Mouse (Mus musculus) myocyte (in vitro differentiated cells): ENCODE measurements at regions not wholly inside any gene's neighbourhood (a gene's known extent, or its start where the extent isn't known, plus 50 kb on each side); places are given as distances from the start of the nearest gene placed in this dataset.

Experiments used
- H3K27me3 ChIP-seq: one replicate; pipeline ENCODE4 v1.6.1; 2011; ENCODE audit not compliant: control insufficient read depth, insufficient read depth, insufficient read length
- H3K36me3 ChIP-seq: one replicate; pipeline ENCODE4 v1.6.1; 2011; ENCODE audit not compliant: control insufficient read depth, insufficient read depth
- H3K4me2 ChIP-seq: one replicate; pipeline ENCODE4 v1.6.1; 2011; ENCODE audit warnings: low read depth, control low read depth
- H3K4me3 ChIP-seq: one replicate; pipeline ENCODE4 v1.5.1; 2011; ENCODE audit warnings: mild to moderate bottlenecking, control low read depth, moderate library complexity
- H3K79me2 ChIP-seq: one replicate; pipeline ENCODE4 v1.6.1; 2011; ENCODE audit not compliant: control insufficient read depth, insufficient read depth
- H3ac ChIP-seq: one replicate; pipeline ENCODE4 v1.6.1; 2011; ENCODE audit not compliant: control insufficient read depth, insufficient read length
- CEBPB ChIP-seq: IDR thresholded peaks from 2 replicates; pipeline ENCODE4 v1.6.1; 2011; ENCODE audit warnings: mild to moderate bottlenecking, moderate library complexity; ENCODE audit not compliant: poor library complexity, insufficient read depth, severe bottlenecking
- E2F4 ChIP-seq: IDR thresholded peaks from one replicate; pipeline ENCODE4 v1.6.1; 2011; ENCODE audit warnings: mild to moderate bottlenecking, control low read depth, moderate library complexity; ENCODE audit not compliant: insufficient read depth
- MAX ChIP-seq: IDR thresholded peaks from one replicate; pipeline ENCODE4 v1.6.1; 2011; ENCODE audit warnings: low read depth, mild to moderate bottlenecking, control low read depth
- MYOD1 ChIP-seq, 3 experiments: IDR thresholded peaks; one replicate each; pipeline ENCODE4 v1.6.1; 2011; ENCODE audit warnings: control low read depth in 2 of 3, low read depth in 2 of 3, mild to moderate bottlenecking in 2 of 3, moderate library complexity in 1 of 3; ENCODE audit not compliant: insufficient read length in 2 of 3, control insufficient read depth in 1 of 3
- MYOG ChIP-seq, 3 experiments: IDR thresholded peaks; one replicate each; pipeline ENCODE4 v1.6.1; 2011; ENCODE audit warnings: control low read depth in 2 of 3, low read depth in 2 of 3, mild to moderate bottlenecking in 2 of 3; ENCODE audit not compliant: insufficient read length in 2 of 3, control insufficient read depth in 1 of 3, insufficient read depth in 1 of 3
- POLR2A ChIP-seq: IDR thresholded peaks from one replicate; pipeline ENCODE4 v1.6.1; 2011; ENCODE audit warnings: low read depth, mild to moderate bottlenecking, control low read depth, moderate library complexity; ENCODE audit not compliant: insufficient read length
- POLR2AphosphoS2 ChIP-seq: IDR thresholded peaks from one replicate; pipeline ENCODE4 v1.6.1; 2011; ENCODE audit warnings: low read depth, control low read depth; ENCODE audit not compliant: insufficient read length
- REST ChIP-seq: IDR thresholded peaks from one replicate; pipeline ENCODE4 v1.6.1; 2011; ENCODE audit warnings: mild to moderate bottlenecking, control low read depth, moderate library complexity; ENCODE audit not compliant: insufficient read depth, insufficient read length
- SRF ChIP-seq: IDR thresholded peaks from one replicate; pipeline ENCODE4 v1.6.1; 2011; ENCODE audit warnings: low read depth; ENCODE audit not compliant: control insufficient read depth, insufficient read length
- TCF12 ChIP-seq: IDR thresholded peaks from one replicate; pipeline ENCODE4 v1.6.1; 2011; ENCODE audit warnings: mild to moderate bottlenecking, control low read depth; ENCODE audit not compliant: poor library complexity, insufficient read depth, severe bottlenecking
- TCF3 ChIP-seq: IDR thresholded peaks from one replicate; pipeline ENCODE4 v1.6.1; 2011; ENCODE audit warnings: low read depth, control low read depth; ENCODE audit not compliant: insufficient read length
- USF1 ChIP-seq: IDR thresholded peaks from one replicate; pipeline ENCODE4 v1.6.1; 2011; ENCODE audit warnings: low read depth, mild to moderate bottlenecking, control low read depth, moderate library complexity

DNA sequence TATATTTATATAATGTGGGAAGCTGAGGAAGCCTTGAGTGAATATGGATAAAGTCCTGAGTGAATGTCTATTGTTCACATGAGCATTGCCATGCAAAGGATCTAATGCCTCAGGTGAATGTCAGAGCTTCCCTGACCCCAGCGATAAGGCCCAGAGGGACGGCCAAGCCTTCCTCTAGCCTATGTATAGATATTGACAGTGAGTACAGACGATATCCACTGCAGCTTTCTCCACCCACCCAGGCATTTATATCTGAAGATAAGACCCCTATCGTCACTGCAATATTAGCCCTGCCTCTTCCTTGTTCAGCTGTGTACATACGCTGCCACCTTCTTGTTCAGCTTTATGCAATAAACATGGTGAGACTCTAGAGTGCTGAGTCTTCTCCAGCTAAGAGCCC, 158.8 kb downstream of the Map2k4 start:
- Histone ChIP-seq H3ac (no peak overlapping the region), H3K4me3 (no peak overlapping the region), H3K27me3 (no peaks in the 10 kb centered on the region), H3K79me2 (no peaks in the 10 kb centered on the region), H3K36me3 (no peaks in the 10 kb centered on the region), H3K4me2 (no peak overlapping the region)
- TF ChIP-seq MAX (no peak), USF1 (no peak), SRF (no peak), TCF12 (no peak), POLR2AphosphoS2 (no peak), REST (no peak), E2F4 (no peak), CEBPB (no peak), POLR2A (no peak), MYOG (IDR thresholded peaks at IDR 0.05; ENCODE audit: control insufficient read depth in 1 of 3, insufficient read depth in 1 of 3, insufficient read length in 2 of 3, low read depth in 2 of 3) (no peak), MYOD1 (IDR thresholded peaks at IDR 0.05; ENCODE audit: control insufficient read depth in 1 of 3, insufficient read length in 2 of 3, low read depth in 2 of 3) (no peak), TCF3 (no peak)

DNA sequence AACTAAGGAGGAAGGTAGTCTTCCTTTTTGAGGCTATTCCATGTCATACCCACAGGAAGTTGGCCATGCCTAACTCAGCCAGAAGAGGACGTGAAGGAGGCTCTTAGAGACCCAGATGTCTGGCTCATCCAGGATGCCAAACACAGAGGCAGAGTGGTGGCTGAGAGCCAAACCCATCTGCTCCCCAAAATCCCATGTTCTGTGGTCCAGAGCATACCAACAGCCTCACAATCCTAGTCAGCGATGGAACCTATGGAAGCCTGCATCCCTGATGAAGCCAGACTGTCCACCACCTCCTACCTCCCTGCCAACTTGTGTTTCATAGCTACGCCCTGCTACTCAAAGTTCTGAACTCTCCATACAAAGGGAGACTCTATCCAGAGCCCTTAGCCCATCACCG, 169.1 kb downstream of the Map2k4 start:
- H3K27me3 ChIP-seq = no peaks in the 10 kb centered on the region
- TF ChIP-seq MAX = no peak
- TF ChIP-seq POLR2AphosphoS2 = no peak
- no peak for TF ChIP-seq MYOD1 (IDR thresholded peaks at IDR 0.05; ENCODE audit: control insufficient read depth in 1 of 3, insufficient read length in 2 of 3, low read depth in 2 of 3)
- TF ChIP-seq TCF3 = no peak
- TF ChIP-seq E2F4 = no peak
- no peak for TF ChIP-seq REST
- TF ChIP-seq POLR2A = no peak
- no peak for TF ChIP-seq MYOG (IDR thresholded peaks at IDR 0.05; ENCODE audit: control insufficient read depth in 1 of 3, insufficient read depth in 1 of 3, insufficient read length in 2 of 3, low read depth in 2 of 3)
- no peak for TF ChIP-seq USF1
- no peak for TF ChIP-seq CEBPB
- no peak for TF ChIP-seq SRF
- TF ChIP-seq TCF12 = no peak
- no peaks in the 10 kb centered on the region for H3K79me2 ChIP-seq
- H3K4me2 ChIP-seq = no peak overlapping the region
- no peak overlapping the region for H3K4me3 ChIP-seq
- H3K36me3 ChIP-seq = no peaks in the 10 kb centered on the region
- H3ac ChIP-seq = no peak overlapping the region

DNA sequence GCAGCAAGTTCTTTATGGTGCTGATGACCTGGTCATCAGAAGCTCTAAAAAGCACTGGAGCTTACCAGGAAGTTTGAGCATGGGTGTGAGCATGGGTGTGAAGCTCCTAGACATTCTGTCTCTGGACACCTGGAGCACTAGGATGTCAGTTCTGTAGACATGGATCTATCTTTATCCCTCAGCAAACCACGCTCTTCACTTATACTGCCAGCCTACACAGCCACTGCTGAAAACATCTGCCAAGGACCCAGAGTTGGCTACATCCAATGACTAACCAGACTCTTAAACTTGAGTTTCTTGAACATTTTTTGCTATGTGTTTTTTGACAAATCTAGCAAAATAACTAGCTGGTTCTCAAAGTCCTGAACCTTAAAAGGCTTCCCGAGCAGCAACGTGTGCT, 177.6 kb downstream of the Map2k4 start:
- Histone ChIP-seq H3K4me2 (no peak overlapping the region), H3K79me2 (no peaks in the 10 kb centered on the region), H3K36me3 (no peaks in the 10 kb centered on the region), H3K4me3 (no peak overlapping the region), H3K27me3 (no peaks in the 10 kb centered on the region), H3ac (no peak overlapping the region)
- no peak for TF ChIP-seq TCF3
- no peak for TF ChIP-seq POLR2A
- no peak for TF ChIP-seq MAX
- no peak for TF ChIP-seq POLR2AphosphoS2
- no peak for TF ChIP-seq MYOG (IDR thresholded peaks at IDR 0.05; ENCODE audit: control insufficient read depth in 1 of 3, insufficient read depth in 1 of 3, insufficient read length in 2 of 3, low read depth in 2 of 3)
- TF ChIP-seq USF1 = no peak
- no peak for TF ChIP-seq MYOD1 (IDR thresholded peaks at IDR 0.05; ENCODE audit: control insufficient read depth in 1 of 3, insufficient read length in 2 of 3, low read depth in 2 of 3)
- TF ChIP-seq CEBPB = no peak
- no peak for TF ChIP-seq SRF
- no peak for TF ChIP-seq E2F4
- no peak for TF ChIP-seq REST
- TF ChIP-seq TCF12 = no peak

DNA sequence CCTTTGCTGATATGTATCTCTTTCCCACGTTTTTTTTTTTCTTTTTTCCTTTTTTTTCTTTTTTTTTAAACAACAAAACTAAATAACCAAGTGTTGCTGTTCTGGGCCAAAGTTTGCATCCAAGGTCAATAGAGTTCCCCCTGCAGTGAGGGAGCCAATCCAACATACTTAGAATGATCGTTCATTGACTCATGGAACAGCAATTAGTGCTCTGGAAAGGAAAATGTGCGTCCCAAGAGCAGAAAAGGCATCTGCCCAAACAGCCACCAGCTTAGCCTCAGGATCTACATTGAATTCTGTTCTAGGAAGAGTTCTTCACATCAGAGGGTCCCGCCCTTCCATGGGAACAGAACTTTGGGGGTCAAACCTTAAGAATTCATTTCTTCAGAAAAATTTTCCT, 179.0 kb downstream of the Map2k4 start:
- H3K79me2 ChIP-seq = no peaks in the 10 kb centered on the region
- no peak overlapping the region for H3ac ChIP-seq
- H3K36me3 ChIP-seq = no peaks in the 10 kb centered on the region
- H3K4me3 ChIP-seq = no peak overlapping the region
- H3K4me2 ChIP-seq = no peak overlapping the region
- TF ChIP-seq SRF (no peak), USF1 (no peak), REST (no peak), E2F4 (no peak), POLR2A (no peak), POLR2AphosphoS2 (no peak), MYOG (IDR thresholded peaks at IDR 0.05; ENCODE audit: control insufficient read depth in 1 of 3, insufficient read depth in 1 of 3, insufficient read length in 2 of 3, low read depth in 2 of 3) (no peak), CEBPB (no peak), MYOD1 (IDR thresholded peaks at IDR 0.05; ENCODE audit: control insufficient read depth in 1 of 3, insufficient read length in 2 of 3, low read depth in 2 of 3) (no peak), MAX (no peak), TCF3 (no peak), TCF12 (no peak)
- H3K27me3 ChIP-seq = no peaks in the 10 kb centered on the region
